Comparison of ENCODE assay signal across 8 mouse cellular contexts in genomic region chr17:15804008-15804812, GRCm38 (mm10). TPM values are rescaled to one million over a fixed set of nuclear protein-coding genes. Genes with fewer than 3 reads are reported as not detected.
DNase-seq lines count a peak whose midpoint lies in the region; ATAC-seq and TF ChIP-seq lines count a peak whose summit lies in the region.
"Had no signal": no experiment of that assay in that cellular context is flagged by ENCODE, and none has a peak within 500 bp of the region (broad histone marks: within the 10 kb centered on the region; RNA-seq: fewer than 3 reads in every experiment).

No protein-coding gene starts in this region.

- peaks cover 7% of the 10 kb centered on the region for H3K36me3 ChIP-seq in ES-E14 (ENCODE audit: control insufficient read depth, insufficient read depth, low read length, poor library complexity, severe bottlenecking)
- H3K36me3 ChIP-seq in kidney, postnatal 0 days (ENCODE audit: insufficient read depth, low read length) = no peaks in the 10 kb centered on the region
- H3K36me3 ChIP-seq in splenic B cell, adult 2 months (ENCODE audit: control insufficient read depth, insufficient read depth, low read length, poor library complexity, severe bottlenecking) = no peaks in the 10 kb centered on the region

- 39% methylated on average over 15 of the region's 15 CpGs for WGBS in kidney, postnatal 0 days

- intact Hi-C loops in left cerebral cortex, adult 2 months (cut with DNase I) = no loop called here

- in situ Hi-C loops in ES-E14 (cut with MboI; ENCODE audit: low sequenced_read_pairs in 2 of 2, unreplicated experiment in 2 of 2) = no loop called here

- H3K9me3 ChIP-seq in ES-E14 (ENCODE audit: control insufficient read depth, insufficient read depth, low read depth, low read length) = no peaks in the 10 kb centered on the region
- H3K9me3 ChIP-seq in kidney, postnatal 0 days (replicated peaks; ENCODE audit: low read length) = no peaks in the 10 kb centered on the region
- H3K9me3 ChIP-seq: lung, embryonic 15.5 days had no signal

- H3K9ac ChIP-seq in ES-E14 (ENCODE audit: insufficient read depth, low read depth, low read length, poor library complexity, severe bottlenecking) = no peak overlapping the region
- H3K9ac ChIP-seq in kidney, postnatal 0 days (ENCODE audit: low read depth, low read length) = no peak overlapping the region
- H3K9ac ChIP-seq: lung, embryonic 15.5 days had no signal

- H3K27me3 ChIP-seq in kidney, postnatal 0 days (ENCODE audit: insufficient read depth, low read length) = no peaks in the 10 kb centered on the region
- no peaks in the 10 kb centered on the region for H3K27me3 ChIP-seq in splenic B cell, adult 2 months (ENCODE audit: control insufficient read depth, insufficient read depth, low read length, poor library complexity, severe bottlenecking)
- H3K27me3 ChIP-seq: lung, embryonic 15.5 days had no signal

- no peak overlapping the region for H3K4me2 ChIP-seq in kidney, postnatal 0 days (ENCODE audit: low read length)
- H3K4me2 ChIP-seq: lung, embryonic 15.5 days had no signal

- peak; percentile 75 for TF ChIP-seq CTCF in left cerebral cortex, adult 2 months (IDR thresholded peaks at IDR 0.05)
- TF ChIP-seq CTCF in brain, embryonic 14.5 days (IDR thresholded peaks at IDR 0.05; ENCODE audit: borderline replicate concordance, extremely low read depth, insufficient read depth, insufficient read length) = peak; percentile 67; the same call in 1 of the 2 replicates
- TF ChIP-seq CTCF in kidney, postnatal 0 days (IDR thresholded peaks at IDR 0.05; ENCODE audit: low read depth) = peak; percentile 79

- H3K4me3 ChIP-seq in left cerebral cortex, adult 2 months = no peak overlapping the region
- no peak overlapping the region for H3K4me3 ChIP-seq in ES-E14 (ENCODE audit: insufficient read depth in 1 of 2, low read depth in 1 of 2, low read length in 2 of 2, poor library complexity in 1 of 2, severe bottlenecking in 1 of 2)
- H3K4me3 ChIP-seq in kidney, postnatal 0 days (replicated peaks; ENCODE audit: low read depth, low read length) = no peak overlapping the region
- H3K4me3 ChIP-seq: lung, embryonic 15.5 days had no signal

- 0 out of 4 replicates have a peak, but pooled peaks cover 0 to 2% of the 10 kb centered on the region in 2 experiments for H3K4me1 ChIP-seq in ES-E14 (ENCODE audit: control insufficient read depth in 2 of 2, insufficient read depth in 2 of 2, low read length in 2 of 2, poor library complexity in 1 of 2)
- peaks cover 14% of the 10 kb centered on the region for H3K4me1 ChIP-seq in kidney, postnatal 0 days (replicated peaks; ENCODE audit: insufficient read depth, low read length)

- no peak for ATAC-seq in kidney, postnatal 0 days (replicated peaks; ENCODE audit: low FRiP score, low read depth)

- no peak for DNase-seq in left cerebral cortex, adult 2 months (ENCODE audit: extremely low spot score in 1 of 2, low spot score in 2 of 2)
- DNase-seq in left cerebral cortex, adult 8-10 months (ENCODE audit: low spot score in 2 of 2) = no peak
- no peak for DNase-seq in ES-E14 (ENCODE audit: low read depth, low spot score)
- DNase-seq in brain, embryonic 14.5 days (ENCODE audit: low read depth) = peak; percentile 68
- DNase-seq in kidney, postnatal 0 days (ENCODE audit: low spot score) = peak; percentile 84
- DNase-seq in splenic B cell, adult 2 months (ENCODE audit: low read depth, low spot score) = peak; percentile 48
- DNase-seq in urinary bladder, adult 2 months (ENCODE audit: low spot score) = no peak

- no peak overlapping the region for H3K27ac ChIP-seq in left cerebral cortex, adult 2 months
- no peak overlapping the region for H3K27ac ChIP-seq in ES-E14 (ENCODE audit: insufficient read depth, low read depth, low read length, poor library complexity, severe bottlenecking)
- H3K27ac ChIP-seq in kidney, postnatal 0 days = no peak overlapping the region
- H3K27ac ChIP-seq: lung, embryonic 15.5 days had no signal

- no peak for TF ChIP-seq POLR2A in brain, embryonic 14.5 days (IDR thresholded peaks at IDR 0.05; ENCODE audit: borderline replicate concordance, extremely low read depth, insufficient read depth, insufficient read length, poor library complexity, severe bottlenecking)

TF ChIP-seq in ES-E14, 5 proteins besides CTCF, POLR2A, EP300 and RAD21:
- TF ChIP-seq HCFC1 (IDR thresholded peaks at IDR 0.05; ENCODE audit: borderline replicate concordance, insufficient read depth, low read length) (no peak), CHD2 (IDR thresholded peaks at IDR 0.05; ENCODE audit: low read depth, low read length) (no peak), MAFK (IDR thresholded peaks at IDR 0.05; ENCODE audit: insufficient read depth, low read depth, low read length) (no peak), ZC3H11A (IDR thresholded peaks at IDR 0.05; ENCODE audit: borderline replicate concordance, low read depth, low read length) (peak; percentile 35; the same call in 1 of the 2 replicates), ZNF384 (IDR thresholded peaks at IDR 0.05; ENCODE audit: low read depth, low read length) (peak; percentile 52)

RNA-seq across cellular contexts. Expression of gene Rgmb, which starts 26.6 kb away (rescaled TPM):
- total RNA-seq in left cerebral cortex, adult 2 months (2021) = 10 to 100 TPM; 71.0 to 75.1 TPM
- total RNA-seq in left cerebral cortex, adult 8-10 months (2022) = 10 to 100 TPM; 52.7 to 71.1 (median 66.7) TPM
- 5.5 and 7.2 TPM in 2 replicates for total RNA-seq in ES-E14 (2012; rRNA removed)
- 140 and 187 TPM in 2 replicates for polyA plus RNA-seq in brain, embryonic 14.5 days (2012; rRNA removed)
- 12.5 and 15.0 TPM in 2 replicates for polyA plus RNA-seq in kidney, postnatal 0 days (2015; fragmentation: Nextera tagmentation; extraction: Ambion mirVana)
- polyA plus RNA-seq in urinary bladder, adult 2 months (2012; rRNA removed) = 47.3 and 61.1 TPM in 2 replicates

Comparison
In these comparisons a context has a peak if more than half of its experiments do, and no peak if none do; other contexts are left out.
1. DNase-seq: peak in brain, embryonic 14.5 days (single experiment), kidney, postnatal 0 days (single experiment) and splenic B cell, adult 2 months (single experiment); none in left cerebral cortex, adult 2 months (0 of 2), left cerebral cortex, adult 8-10 months (0 of 2), ES-E14 (single experiment) and urinary bladder, adult 2 months (single experiment).
2. Peak in every context shown above with its lines, with median percentiles within 50 percentile points of each other: CTCF ChIP-seq.